Mouse (Mus musculus) forebrain, postnatal 0 days (tissue): ENCODE measurements at regions not wholly inside any gene's neighbourhood (a gene's known extent, or its start where the extent isn't known, plus 50 kb on each side); places are given as distances from the start of the nearest gene placed in this dataset.

Experiments
- ATAC-seq: fragments of 200-750 bp; cut with Nextera tagmentation; 2 replicates; pipeline ENCODE4 v1.8.0; 2017; ENCODE audit warnings: mild to moderate bottlenecking, moderate library complexity
- DNase-seq: peaks from one replicate; pipeline ENCODE4 v3.0.0-alpha.2; 2015
- H3K27ac ChIP-seq: fragments of 300-500 bp; sonication (generic); 2 replicates; pipeline ENCODE4 v1.5.1; 2014; ENCODE audit warnings: low read depth, mild to moderate bottlenecking, antibody characterized with exemption, low read length, moderate library complexity, mixed read lengths
- H3K27me3 ChIP-seq: fragments of 300-500 bp; sonication (generic); 2 replicates; pipeline ENCODE4 v1.6.1; 2014; ENCODE audit warnings: mild to moderate bottlenecking, low read length, mixed read lengths; ENCODE audit not compliant: insufficient read depth
- H3K36me3 ChIP-seq: fragments of 300-500 bp; sonication (generic); 2 replicates; pipeline ENCODE4 v1.6.1; 2014; ENCODE audit warnings: mild to moderate bottlenecking, moderate library complexity; ENCODE audit not compliant: insufficient read depth
- H3K4me1 ChIP-seq: fragments of 300-500 bp; sonication (generic); 2 replicates; pipeline ENCODE4 v1.6.1; 2014; ENCODE audit warnings: antibody characterized with exemption; ENCODE audit not compliant: insufficient read depth
- H3K4me2 ChIP-seq: fragments of 300-500 bp; sonication (generic); 2 replicates; pipeline ENCODE4 v1.6.1; 2014; ENCODE audit warnings: low read depth, mild to moderate bottlenecking, moderate library complexity
- H3K4me3 ChIP-seq: fragments of 300-500 bp; sonication (generic); 2 replicates; pipeline ENCODE4 v1.5.1; 2014; ENCODE audit warnings: low read depth, low read length, mixed read lengths
- H3K9ac ChIP-seq: fragments of 300-500 bp; sonication (generic); 2 replicates; pipeline ENCODE4 v1.6.1; 2014; ENCODE audit warnings: mild to moderate bottlenecking
- H3K9me3 ChIP-seq: fragments of 300-500 bp; sonication (generic); 2 replicates; pipeline ENCODE4 v1.6.1; 2016; ENCODE audit warnings: low read length
- CTCF ChIP-seq: sonication (generic); IDR thresholded peaks from 2 replicates; pipeline ENCODE4 v1.5.1; 2016; ENCODE audit warnings: antibody characterized with exemption, control low read depth, low read depth
- whole genome bisulfite sequencing: fragments of 180-500 bp; shearing (Covaris S2); extraction: QIAGEN DNeasy Blood & Tissue Kit; methylation state at CpG from one replicate; pipeline ENCODE4 v1.1.7; 2014; 5-methylcytosine and 5-hydroxymethylcytosine counted together

DNA sequence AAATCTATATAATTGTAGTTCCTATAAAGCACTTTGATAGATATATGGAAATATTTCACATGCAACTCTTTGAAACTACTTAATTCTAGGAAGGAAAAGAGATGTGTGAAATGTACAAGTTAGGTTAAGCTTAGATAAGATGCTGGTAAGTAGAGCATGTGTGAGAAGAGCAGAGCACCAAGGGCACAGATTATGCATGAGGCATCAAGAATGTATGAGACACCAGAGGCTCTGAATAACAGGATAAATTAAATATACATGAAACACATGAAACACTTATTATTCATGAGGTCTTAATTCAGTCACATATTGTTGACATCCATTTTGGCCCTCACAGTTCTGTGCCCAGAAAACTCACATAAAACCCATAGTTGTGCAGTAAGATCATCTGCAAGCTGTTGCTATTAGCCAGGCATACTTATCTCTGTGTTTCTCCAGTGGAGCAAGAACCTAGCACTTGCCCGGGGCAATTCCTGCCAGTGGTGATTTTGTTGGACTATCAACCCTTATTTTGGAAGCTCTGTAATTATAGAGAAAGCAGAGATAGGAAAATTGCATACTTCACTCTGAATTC lies 556.1 kb downstream of the Plod2 start:
- H3K27me3 ChIP-seq, result no peaks in the 10 kb centered on the region
- H3K9me3 ChIP-seq, result no peaks in the 10 kb centered on the region
- no peaks in the 10 kb centered on the region for H3K36me3 ChIP-seq
- H3K9ac ChIP-seq, result no peak overlapping the region
- no peak for TF ChIP-seq CTCF
- ATAC-seq (no peak), DNase-seq (no peak)
- H3K4me3 ChIP-seq, result no peak overlapping the region
- no peak overlapping the region for H3K4me2 ChIP-seq
- H3K27ac ChIP-seq, result no peak overlapping the region
- WGBS, result 49% methylated on average over 1 of the region's 1 CpGs
- H3K4me1 ChIP-seq, result no peaks in the 10 kb centered on the region

DNA sequence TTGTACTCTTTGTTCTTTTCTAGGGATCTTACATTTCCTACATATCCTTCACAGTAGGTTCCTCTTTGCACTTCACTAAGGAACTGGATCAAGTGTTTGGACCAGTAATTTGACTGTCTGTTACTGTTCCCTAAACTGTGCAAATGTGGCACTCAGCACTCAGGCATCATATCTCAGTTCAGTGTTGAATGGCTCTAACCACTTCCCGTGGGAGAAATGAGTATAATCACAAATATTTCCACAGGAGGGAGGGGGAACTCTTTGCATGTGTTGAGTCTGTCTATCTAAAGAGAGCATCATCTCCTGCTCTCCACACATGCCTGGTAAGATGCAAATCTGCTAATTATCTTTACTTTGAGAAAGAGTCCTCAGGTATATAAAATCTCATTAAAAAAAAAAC lies 588.5 kb downstream of the Plod2 start:
- ATAC-seq, result no peak
- H3K9ac ChIP-seq, result no peak overlapping the region
- TF ChIP-seq CTCF, result no peak

DNA sequence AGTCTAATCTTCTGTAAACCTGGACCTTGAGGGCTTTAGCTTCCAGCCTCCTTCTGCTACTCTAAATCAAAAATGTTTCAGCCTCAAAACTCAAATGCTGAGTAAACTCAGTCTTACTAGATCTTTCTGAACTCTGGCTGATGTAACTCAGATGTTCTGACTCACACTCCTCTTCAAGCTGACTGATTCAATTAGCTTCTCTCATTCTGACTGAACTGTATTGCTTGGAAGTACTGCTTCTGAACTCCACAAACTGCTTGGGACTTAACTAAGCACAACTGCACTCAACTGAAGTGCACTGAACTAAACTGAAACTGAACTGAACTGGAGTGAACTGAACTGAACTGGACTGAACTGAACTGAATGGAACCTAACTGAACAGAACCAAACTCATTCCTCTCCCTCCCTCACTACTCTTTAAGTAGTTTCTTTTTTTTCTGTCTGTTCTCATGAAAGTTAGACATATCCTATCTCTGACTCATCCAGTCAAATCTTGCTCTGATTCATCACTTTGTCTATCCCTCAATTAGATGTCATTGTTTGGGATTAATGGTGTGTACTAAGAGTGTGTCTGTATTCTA lies 589.7 kb downstream of the Plod2 start:
- Histone ChIP-seq H3K36me3 (no peaks in the 10 kb centered on the region), H3K9ac (no peak overlapping the region), H3K4me2 (no peak overlapping the region), H3K4me1 (no peaks in the 10 kb centered on the region), H3K27ac (no peak overlapping the region), H3K4me3 (no peak overlapping the region), H3K9me3 (no peaks in the 10 kb centered on the region), H3K27me3 (no peaks in the 10 kb centered on the region)
- TF ChIP-seq CTCF, result no peak
- no peak for ATAC-seq
- no peak for DNase-seq

More for the DNA sequence above, 588.5 kb downstream of the Plod2 start:
- H3K4me3 ChIP-seq, result no peak overlapping the region
- 81% methylated on average over 1 of the region's 1 CpGs for WGBS
- H3K27ac ChIP-seq, result no peak overlapping the region
- no peaks in the 10 kb centered on the region for H3K4me1 ChIP-seq
- no peaks in the 10 kb centered on the region for H3K36me3 ChIP-seq
- no peaks in the 10 kb centered on the region for H3K9me3 ChIP-seq
- H3K4me2 ChIP-seq, result no peak overlapping the region
- H3K27me3 ChIP-seq, result no peaks in the 10 kb centered on the region
- DNase-seq, result no peak

DNA sequence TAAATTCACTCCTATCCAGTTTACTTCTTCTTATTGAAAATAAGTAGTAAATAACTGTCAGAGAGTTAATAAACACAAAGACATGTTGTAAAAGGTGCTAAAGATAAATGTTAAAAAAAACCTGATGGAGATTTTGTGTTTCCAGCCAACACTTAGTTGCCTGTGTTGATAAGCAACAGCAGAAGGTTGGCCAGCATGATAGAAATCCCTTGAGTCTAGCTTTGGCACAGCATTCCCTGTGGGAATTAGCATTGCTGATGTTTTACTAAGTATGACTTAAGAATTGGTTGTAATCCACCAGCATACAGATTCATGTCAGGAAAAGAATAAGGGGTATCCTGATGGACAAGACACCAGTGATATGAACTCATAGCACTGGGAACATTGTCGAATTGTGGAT lies 594.3 kb downstream of the Plod2 start:
- Histone ChIP-seq H3K9ac (no peak overlapping the region), H3K27ac (no peak overlapping the region), H3K4me3 (no peak overlapping the region), H3K4me2 (no peak overlapping the region), H3K4me1 (no peaks in the 10 kb centered on the region), H3K9me3 (no peaks in the 10 kb centered on the region), H3K27me3 (no peaks in the 10 kb centered on the region), H3K36me3 (no peaks in the 10 kb centered on the region)
- DNase-seq, result peak; percentile 31
- ATAC-seq, result no peak
- 84% methylated on average over 1 of the region's 1 CpGs for WGBS
- TF ChIP-seq CTCF, result no peak

DNA sequence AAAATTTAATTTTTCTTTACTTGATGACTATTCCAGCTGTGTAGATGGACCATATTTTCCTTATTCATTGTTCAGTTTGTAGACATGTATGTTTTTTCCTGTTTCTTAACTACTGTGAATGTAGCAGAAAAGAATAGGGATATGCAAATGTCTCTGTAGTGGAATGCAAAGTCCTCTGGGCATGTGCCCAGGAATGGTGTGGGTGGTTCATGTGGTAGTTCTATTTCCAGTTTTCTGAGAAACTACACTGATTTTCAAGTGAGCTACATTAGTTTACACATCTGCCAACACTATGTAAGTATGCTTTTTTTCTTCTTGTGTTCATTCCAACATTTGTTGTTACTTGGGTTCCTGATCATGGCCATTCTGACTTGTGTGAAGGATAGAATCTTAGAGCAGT lies 628.0 kb downstream of the Plod2 start:
- no peak for ATAC-seq
- Histone ChIP-seq H3K9ac (no peak overlapping the region), H3K9me3 (no peaks in the 10 kb centered on the region), H3K36me3 (no peaks in the 10 kb centered on the region), H3K4me3 (no peak overlapping the region), H3K4me1 (no peaks in the 10 kb centered on the region), H3K4me2 (no peak overlapping the region), H3K27ac (no peak overlapping the region), H3K27me3 (no peaks in the 10 kb centered on the region)
- TF ChIP-seq CTCF, result no peak
- no peak for DNase-seq

DNA sequence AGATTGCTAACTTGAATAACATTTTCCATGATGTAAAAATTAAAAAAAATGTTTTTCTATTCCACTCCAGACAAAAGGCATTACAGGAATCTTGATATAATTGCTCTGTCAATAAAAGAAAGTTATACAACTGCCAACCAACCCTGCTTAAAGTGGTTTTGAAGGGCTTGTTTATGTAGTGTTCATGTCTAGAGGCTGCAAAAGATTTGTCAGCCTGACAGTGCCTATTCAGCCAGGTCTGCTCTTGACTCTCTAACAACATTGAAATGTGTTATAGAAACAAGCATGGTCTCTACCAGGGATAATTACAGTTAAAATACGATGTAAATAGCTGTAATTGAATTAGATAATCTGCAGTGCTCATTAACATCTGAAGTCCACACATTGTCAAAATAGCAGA lies 644.6 kb downstream of the Plod2 start:
- 18% methylated on average over 1 of the region's 1 CpGs for WGBS
- H3K9ac ChIP-seq, result no peak overlapping the region
- no peaks in the 10 kb centered on the region for H3K9me3 ChIP-seq
- H3K27me3 ChIP-seq, result no peaks in the 10 kb centered on the region
- H3K36me3 ChIP-seq, result no peaks in the 10 kb centered on the region
- ATAC-seq (peak; percentile 83), DNase-seq (peak; percentile 13)
- no peak for TF ChIP-seq CTCF
- no peak overlapping the region for H3K4me3 ChIP-seq
- no peak overlapping the region for H3K27ac ChIP-seq
- H3K4me2 ChIP-seq, result no peak overlapping the region
- H3K4me1 ChIP-seq, result no peaks in the 10 kb centered on the region

DNA sequence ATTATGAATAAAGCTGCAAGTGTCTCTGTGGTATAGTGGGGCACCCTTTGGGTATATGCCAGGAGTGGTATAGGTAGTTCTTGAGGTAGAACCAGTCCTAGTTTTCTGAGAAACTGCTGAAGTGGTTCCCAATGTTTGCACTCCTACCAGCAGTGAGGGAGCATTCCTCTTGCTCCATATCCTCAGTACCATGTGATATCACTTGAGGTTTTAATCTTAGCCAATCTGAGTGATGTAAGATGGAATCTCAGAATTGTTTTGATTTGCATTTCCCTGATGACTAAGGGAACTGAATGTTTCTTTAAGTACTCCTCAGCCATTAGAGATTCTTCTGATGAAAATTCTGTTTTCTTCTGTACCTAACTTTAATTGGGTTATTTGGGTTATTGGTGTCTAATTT lies 690.5 kb downstream of the Plod2 start:
- H3K4me3 ChIP-seq, result no peak overlapping the region
- TF ChIP-seq CTCF, result no peak
- H3K36me3 ChIP-seq, result no peaks in the 10 kb centered on the region
- no peaks in the 10 kb centered on the region for H3K9me3 ChIP-seq
- ATAC-seq, result no peak
- H3K9ac ChIP-seq, result no peak overlapping the region
- H3K27me3 ChIP-seq, result no peaks in the 10 kb centered on the region
- no peaks in the 10 kb centered on the region for H3K4me1 ChIP-seq
- no peak overlapping the region for H3K4me2 ChIP-seq
- no peak overlapping the region for H3K27ac ChIP-seq
- no peak for DNase-seq
